Comparison of ENCODE assay signal across 8 mouse cellular contexts in genomic region chr4:97752276-97753010, GRCm38 (mm10). TPM values are rescaled to one million over a fixed set of nuclear protein-coding genes. Genes with fewer than 3 reads are reported as not detected.
DNase-seq lines count a peak whose midpoint lies in the region; ATAC-seq lines count a peak whose summit lies in the region.

No protein-coding gene starts in this region.

- H3K36me3 ChIP-seq in embryonic facial prominence, embryonic 10.5 days (replicated peaks): no peaks in the 10 kb centered on the region
- H3K36me3 ChIP-seq in hindbrain, embryonic 14.5 days (replicated peaks; ENCODE audit: control insufficient read depth, insufficient read depth): no peaks in the 10 kb centered on the region
- H3K36me3 ChIP-seq in midbrain, embryonic 10.5 days: no peaks in the 10 kb centered on the region

- ATAC-seq in hindbrain, embryonic 14.5 days (ENCODE audit: low FRiP score): no peak

- intact Hi-C loops in heart, postnatal 25 days (cut with DNase I): loop anchor here (5.0 kb wide), 6 partner anchors 115 to 735 kb away; partner anchors contain the start of gene Tm2d1

- no peak overlapping the region for H3K27ac ChIP-seq in embryonic facial prominence, embryonic 10.5 days (replicated peaks)
- peak overlapping the region; percentile 48; the same call in 1 of the 2 replicates for H3K27ac ChIP-seq in hindbrain, embryonic 14.5 days
- peak overlapping the region; percentile 76; the same call in 1 of the 2 replicates for H3K27ac ChIP-seq in midbrain, embryonic 10.5 days (replicated peaks)

- peak; percentile 81 for DNase-seq in heart, adult 11 months
- DNase-seq in heart, postnatal 25 days (ENCODE audit: low spot score): no peak
- no peak for DNase-seq in embryonic facial prominence, embryonic 10.5 days (ENCODE audit: low spot score)
- no peak for DNase-seq in hindbrain, embryonic 14.5 days (ENCODE audit: low spot score)
- DNase-seq in midbrain, embryonic 10.5 days (ENCODE audit: low spot score): no peak
- no peak for DNase-seq in frontal cortex, postnatal 25 days (ENCODE audit: low spot score in 2 of 2)
- DNase-seq in cerebellum, postnatal 4 days (ENCODE audit: low spot score in 2 of 2): no peak
- DNase-seq in urinary bladder, adult 2 months (ENCODE audit: low spot score): no peak

- H3K4me3 ChIP-seq in embryonic facial prominence, embryonic 10.5 days: peak overlapping the region; percentile 61
- H3K4me3 ChIP-seq in hindbrain, embryonic 14.5 days (replicated peaks; ENCODE audit: low read length): peak overlapping the region; percentile 21; the same call in 1 of the 2 replicates
- peak overlapping the region; percentile 57 for H3K4me3 ChIP-seq in midbrain, embryonic 10.5 days

- peaks cover 45% of the 10 kb centered on the region for H3K4me1 ChIP-seq in embryonic facial prominence, embryonic 10.5 days
- H3K4me1 ChIP-seq in hindbrain, embryonic 14.5 days (replicated peaks; ENCODE audit: control insufficient read depth, insufficient read depth, low read length): peaks cover 14% of the 10 kb centered on the region
- H3K4me1 ChIP-seq in midbrain, embryonic 10.5 days: peaks cover 37% of the 10 kb centered on the region

- peak overlapping the region; percentile 45 for H3K9ac ChIP-seq in hindbrain, embryonic 14.5 days

- WGBS in embryonic facial prominence, embryonic 10.5 days: 7% methylated on average over 5 of the region's 5 CpGs
- WGBS in hindbrain, embryonic 14.5 days: 20% methylated on average over 5 of the region's 5 CpGs
- WGBS in midbrain, embryonic 10.5 days: 8% methylated on average over 5 of the region's 5 CpGs

- peak overlapping the region; percentile 53 for H3K4me2 ChIP-seq in hindbrain, embryonic 14.5 days (replicated peaks)

- H3K9me3 ChIP-seq in embryonic facial prominence, embryonic 10.5 days: no peaks in the 10 kb centered on the region
- H3K9me3 ChIP-seq in hindbrain, embryonic 14.5 days (ENCODE audit: control insufficient read depth, low read length): no peaks in the 10 kb centered on the region
- no peaks in the 10 kb centered on the region for H3K9me3 ChIP-seq in midbrain, embryonic 10.5 days (replicated peaks)

- peaks cover 88% of the 10 kb centered on the region for H3K27me3 ChIP-seq in embryonic facial prominence, embryonic 10.5 days (replicated peaks; ENCODE audit: low read depth, poor library complexity, severe bottlenecking)
- H3K27me3 ChIP-seq in hindbrain, embryonic 14.5 days (ENCODE audit: control insufficient read depth, insufficient read depth, low read length): peaks cover 51% of the 10 kb centered on the region
- peaks cover 98% of the 10 kb centered on the region for H3K27me3 ChIP-seq in midbrain, embryonic 10.5 days (ENCODE audit: low read depth, poor library complexity, severe bottlenecking)

RNA-seq across cellular contexts. Expression of gene Nfia, which starts 20.1 kb away (rescaled TPM):
- total RNA-seq in heart, postnatal 25 days (2021): 100 to 1,000 TPM; 134 to 149 TPM
- polyA plus RNA-seq in embryonic facial prominence, embryonic 10.5 days (2016; fragmentation: Nextera tagmentation; extraction: Ambion mirVana): 8.0 and 17.0 TPM in 2 replicates
- polyA plus RNA-seq in hindbrain, embryonic 14.5 days (2014; fragmentation: Nextera tagmentation; extraction: Ambion mirVana): 47.8 and 49.2 TPM in 2 replicates
- polyA plus RNA-seq in midbrain, embryonic 10.5 days (2016; fragmentation: Nextera tagmentation; extraction: Ambion mirVana): 5.9 and 13.3 TPM in 2 replicates
- 19.6 and 36.7 TPM in 2 replicates for polyA plus RNA-seq in urinary bladder, adult 2 months (2012; rRNA removed)

RNA-seq across cellular contexts. Expression of gene E130114P18Rik, which starts 25.4 kb away (rescaled TPM):
- not detected for total RNA-seq in heart, postnatal 25 days (2021)
- polyA plus RNA-seq in embryonic facial prominence, embryonic 10.5 days (2016; fragmentation: Nextera tagmentation; extraction: Ambion mirVana): 10.9 and 13.6 TPM in 2 replicates
- polyA plus RNA-seq in hindbrain, embryonic 14.5 days (2014; fragmentation: Nextera tagmentation; extraction: Ambion mirVana): 26.3 and 28.0 TPM in 2 replicates
- 2.7 and 3.9 TPM in 2 replicates for polyA plus RNA-seq in midbrain, embryonic 10.5 days (2016; fragmentation: Nextera tagmentation; extraction: Ambion mirVana)
- polyA plus RNA-seq in urinary bladder, adult 2 months (2012; rRNA removed): 0.22 and 0.72 TPM in 2 replicates
